Mouse (Mus musculus): Measurements from ENCODE around the gene Tex264. TPM values are rescaled to one million over a fixed set of nuclear protein-coding genes. Genes with fewer than 3 reads are reported as not detected.

The Tex264 gene
- polyA plus RNA-seq, 1 experiment from 2014 or later, result 34.9 TPM

GRCm38 (mm10) chr9:106712470-106712869 is 26.7 kb upstream of the Tex264 start:
- ATAC-seq (ENCODE audit: insufficient number of reproducible peaks, low FRiP score, low TSS enrichment, low read depth) (no peak), DNase-seq (ENCODE audit: low spot score) (no peak)
- Histone ChIP-seq H3K4me1 (ENCODE audit: control insufficient read depth, insufficient read depth, low read length) (no peaks in the 10 kb centered on the region), H3K36me3 (ENCODE audit: control insufficient read depth, insufficient read depth, low read length) (peaks cover 14% of the 10 kb centered on the region; the same call in 1 of the 2 replicates), H3K27me3 (ENCODE audit: control insufficient read depth, insufficient read depth, low read length) (no peaks in the 10 kb centered on the region), H3K27ac (replicated peaks; ENCODE audit: low read depth, low read length) (no peak overlapping the region), H3K9me3 (ENCODE audit: control insufficient read depth, low read length) (no peaks in the 10 kb centered on the region), H3K4me2 (ENCODE audit: low read depth, severe bottlenecking) (no peak overlapping the region), H3K9ac (ENCODE audit: low read length) (no peak overlapping the region), H3K4me3 (ENCODE audit: low read depth, low read length) (no peak overlapping the region)
- WGBS, result 97% methylated on average over 2 of the region's 2 CpGs

DNA sequence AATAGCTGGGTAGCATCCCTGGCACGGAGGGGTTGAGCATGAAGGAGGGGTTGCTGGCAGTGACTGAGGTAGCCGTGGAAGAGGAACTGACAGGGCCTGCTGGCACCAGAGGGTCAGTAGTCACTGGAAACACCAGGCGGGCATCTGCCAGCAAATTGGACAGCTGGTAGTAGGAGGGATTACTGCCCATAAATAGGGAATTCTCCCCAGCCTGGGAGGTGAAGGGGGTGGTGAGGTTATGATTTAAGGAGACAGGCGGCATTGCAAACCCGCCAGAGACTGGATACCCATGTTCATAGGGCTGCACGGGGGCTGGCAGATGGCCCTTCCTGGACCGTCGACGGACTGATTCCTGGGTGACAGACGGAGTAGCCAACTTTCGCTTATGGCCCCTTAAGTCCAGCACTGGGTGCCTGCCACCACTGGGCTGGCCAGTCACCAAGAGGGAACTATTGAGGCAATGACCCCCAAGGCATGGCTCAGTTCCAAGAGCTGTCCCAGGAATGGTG is 7.3 kb upstream of the Tex264 start:
- H3K27me3 ChIP-seq (ENCODE audit: control insufficient read depth, insufficient read depth, low read length), result no peaks in the 10 kb centered on the region
- no peaks in the 10 kb centered on the region for H3K9me3 ChIP-seq (ENCODE audit: control insufficient read depth, low read length)
- ATAC-seq (ENCODE audit: insufficient number of reproducible peaks, low FRiP score, low TSS enrichment, low read depth) (no peak), DNase-seq (ENCODE audit: low spot score) (no peak)
- no peak overlapping the region for H3K4me3 ChIP-seq (ENCODE audit: low read depth, low read length)
- H3K9ac ChIP-seq (ENCODE audit: low read length), result no peak overlapping the region
- H3K4me1 ChIP-seq (ENCODE audit: control insufficient read depth, insufficient read depth, low read length), result no peaks in the 10 kb centered on the region
- H3K27ac ChIP-seq (replicated peaks; ENCODE audit: low read depth, low read length), result no peak overlapping the region
- whole genome bisulfite sequencing, result 96% methylated on average over 11 of the region's 11 CpGs
- H3K4me2 ChIP-seq (ENCODE audit: low read depth, severe bottlenecking), result no peak overlapping the region
- peaks cover 9% of the 10 kb centered on the region for H3K36me3 ChIP-seq (ENCODE audit: control insufficient read depth, insufficient read depth, low read length)

DNA sequence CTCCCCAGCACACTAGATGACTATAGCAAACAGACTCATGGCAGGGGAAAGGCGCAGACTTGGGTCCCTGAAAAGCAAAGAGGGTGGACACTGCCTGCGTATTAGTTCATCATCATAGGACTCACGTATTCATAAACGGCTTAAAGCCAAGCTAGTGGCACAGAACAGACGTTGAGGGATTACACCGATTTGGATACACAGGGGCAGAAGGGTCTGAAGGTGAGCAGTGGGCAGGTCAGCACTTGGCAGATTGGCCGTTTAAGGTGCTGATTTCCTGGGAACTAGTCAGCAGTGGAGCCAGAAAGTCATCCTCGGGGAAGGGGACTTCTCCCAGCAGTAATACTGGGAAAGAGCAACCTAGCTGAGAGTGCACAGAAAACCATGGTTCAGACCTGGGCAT is 3.1 kb upstream of the Tex264 start:
- no peaks in the 10 kb centered on the region for H3K9me3 ChIP-seq (ENCODE audit: control insufficient read depth, low read length)
- H3K4me2 ChIP-seq (ENCODE audit: low read depth, severe bottlenecking), result no peak overlapping the region
- WGBS, result 81% methylated on average over 8 of the region's 8 CpGs
- H3K4me3 ChIP-seq (ENCODE audit: low read depth, low read length), result no peak overlapping the region
- no peaks in the 10 kb centered on the region for H3K27me3 ChIP-seq (ENCODE audit: control insufficient read depth, insufficient read depth, low read length)
- no peak overlapping the region for H3K9ac ChIP-seq (ENCODE audit: low read length)
- H3K4me1 ChIP-seq (ENCODE audit: control insufficient read depth, insufficient read depth, low read length), result peaks cover 9% of the 10 kb centered on the region
- H3K27ac ChIP-seq (replicated peaks; ENCODE audit: low read depth, low read length), result no peak overlapping the region
- peaks cover 7% of the 10 kb centered on the region for H3K36me3 ChIP-seq (ENCODE audit: control insufficient read depth, insufficient read depth, low read length)
- ATAC-seq (ENCODE audit: insufficient number of reproducible peaks, low FRiP score, low TSS enrichment, low read depth) (no peak), DNase-seq (ENCODE audit: low spot score) (no peak)

DNA sequence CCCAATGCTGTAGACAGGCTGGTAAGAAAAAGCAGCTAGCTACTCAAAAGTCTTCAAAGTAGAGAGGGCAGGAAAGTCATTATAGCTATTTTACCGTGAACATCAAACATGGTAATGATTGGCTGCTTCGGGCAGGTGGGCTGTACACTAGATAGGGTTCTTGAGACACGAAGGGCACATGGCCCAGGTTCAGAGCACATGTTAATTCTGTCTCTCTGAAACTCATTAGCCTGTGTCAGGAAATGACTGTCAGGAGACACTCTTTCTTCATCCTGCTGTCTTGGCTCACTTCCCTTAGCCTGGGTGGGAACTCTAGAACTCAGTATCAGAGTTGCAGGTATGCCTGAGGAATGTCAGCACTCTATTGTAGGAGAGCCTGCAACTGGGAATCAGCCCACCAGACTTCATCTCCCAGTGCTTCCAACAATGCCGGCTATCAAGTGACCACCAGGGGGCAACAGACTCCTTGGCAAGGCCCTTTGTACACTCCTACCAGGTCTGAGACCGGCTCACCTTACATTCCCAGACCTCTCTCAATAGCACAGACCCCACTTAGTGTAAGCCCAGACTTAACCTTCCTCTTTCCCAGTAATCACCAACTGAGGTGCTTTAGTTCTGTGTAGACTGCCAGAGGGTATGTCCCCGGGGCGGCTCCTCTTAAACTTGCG is 1.4 kb upstream of the Tex264 start:
- H3K9ac ChIP-seq (ENCODE audit: low read length), result no peak overlapping the region
- no peak overlapping the region for H3K4me3 ChIP-seq (ENCODE audit: low read depth, low read length)
- H3K4me1 ChIP-seq (ENCODE audit: control insufficient read depth, insufficient read depth, low read length), result peaks cover 9% of the 10 kb centered on the region
- no peaks in the 10 kb centered on the region for H3K27me3 ChIP-seq (ENCODE audit: control insufficient read depth, insufficient read depth, low read length)
- no peaks in the 10 kb centered on the region for H3K9me3 ChIP-seq (ENCODE audit: control insufficient read depth, low read length)
- peak; percentile 88 for DNase-seq (ENCODE audit: low spot score)
- 34% methylated on average over 8 of the region's 8 CpGs for WGBS
- H3K4me2 ChIP-seq (ENCODE audit: low read depth, severe bottlenecking), result peak overlapping the region; percentile 25; the same call in 1 of the 2 replicates
- no peaks in the 10 kb centered on the region for H3K36me3 ChIP-seq (ENCODE audit: control insufficient read depth, insufficient read depth, low read length)
- ATAC-seq (ENCODE audit: insufficient number of reproducible peaks, low FRiP score, low TSS enrichment, low read depth), result peak; percentile 68
- 0 out of 2 replicates have a peak overlapping the region, but pooled peaks have one; percentile 30 for H3K27ac ChIP-seq (replicated peaks; ENCODE audit: low read depth, low read length)

DNA sequence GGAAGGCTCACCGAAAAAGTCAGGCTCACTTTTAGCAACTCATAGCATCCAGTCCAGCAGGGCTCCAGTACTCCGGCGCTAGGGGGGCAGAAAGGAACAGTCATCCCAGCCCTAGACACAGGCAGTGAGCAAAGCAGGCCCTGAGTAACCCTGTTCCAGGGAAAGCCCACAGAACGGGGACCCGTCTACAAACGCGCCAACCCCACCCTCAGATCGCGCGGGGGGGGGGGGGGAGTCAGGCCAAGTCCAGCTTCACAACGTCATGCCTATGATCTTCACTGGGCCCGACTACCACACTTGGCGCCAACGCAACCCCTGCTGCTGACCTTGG is 844 bp downstream of the Tex264 start:
- Histone ChIP-seq H3K4me3 (ENCODE audit: low read depth, low read length) (peak overlapping the region; percentile 82), H3K4me2 (ENCODE audit: low read depth, severe bottlenecking) (peak overlapping the region; percentile 96), H3K9ac (ENCODE audit: low read length) (peak overlapping the region; percentile 81), H3K9me3 (ENCODE audit: control insufficient read depth, low read length) (no peaks in the 10 kb centered on the region), H3K36me3 (ENCODE audit: control insufficient read depth, insufficient read depth, low read length) (no peaks in the 10 kb centered on the region), H3K27ac (replicated peaks; ENCODE audit: low read depth, low read length) (no peak overlapping the region), H3K27me3 (ENCODE audit: control insufficient read depth, insufficient read depth, low read length) (no peaks in the 10 kb centered on the region), H3K4me1 (ENCODE audit: control insufficient read depth, insufficient read depth, low read length) (peaks cover 9% of the 10 kb centered on the region)
- DNase-seq (ENCODE audit: low spot score) (no peak), ATAC-seq (ENCODE audit: insufficient number of reproducible peaks, low FRiP score, low TSS enrichment, low read depth) (peak; percentile 32)
- WGBS, result 7% methylated on average over 7 of the region's 14 CpGs

DNA sequence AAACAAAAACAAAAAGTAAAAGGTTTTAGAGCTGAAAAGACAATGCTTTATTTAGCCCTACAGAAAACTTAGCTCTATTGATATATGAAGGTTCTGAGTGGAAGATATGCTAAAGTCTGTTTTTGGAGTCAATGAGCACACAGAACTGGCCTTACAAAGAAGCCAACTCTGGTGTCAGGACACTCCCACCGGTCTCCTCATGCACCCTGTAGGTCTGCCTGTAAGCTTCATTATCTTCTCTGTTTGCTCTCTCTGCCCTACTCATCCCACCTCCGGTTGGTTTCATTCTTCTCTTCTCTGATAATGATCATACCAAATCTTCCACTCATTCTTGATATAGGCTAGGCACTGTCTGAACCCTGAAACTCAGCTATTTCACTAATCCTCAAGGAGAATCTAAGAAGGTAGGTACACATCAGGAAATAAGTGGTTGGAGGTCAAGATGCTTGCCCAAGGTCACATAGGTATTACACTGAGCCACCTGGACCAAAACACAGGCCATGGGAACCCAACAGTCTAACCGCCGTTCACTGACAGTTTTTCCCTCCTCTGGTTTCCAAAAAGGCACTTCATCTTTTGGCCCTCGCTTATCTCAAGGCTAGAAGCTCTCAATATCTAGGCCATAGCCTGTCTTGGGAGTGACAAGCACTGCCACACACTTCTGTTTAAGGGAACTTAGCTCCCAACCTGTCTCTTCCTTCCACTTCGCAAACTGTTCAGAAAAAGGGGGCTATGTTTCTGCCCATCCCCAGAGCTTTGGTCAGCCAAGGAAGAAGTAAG is 1.4 kb downstream of the Tex264 start:
- 84% methylated on average over 6 of the region's 6 CpGs for WGBS

GRCm38 (mm10) chr9:106681026-106681425 is 4.7 kb downstream of the Tex264 start:
- no peak for DNase-seq (ENCODE audit: low spot score)
- H3K9me3 ChIP-seq (ENCODE audit: control insufficient read depth, low read length), result no peaks in the 10 kb centered on the region
- no peak overlapping the region for H3K9ac ChIP-seq (ENCODE audit: low read length)
- peaks cover 4% of the 10 kb centered on the region; the same call in 1 of the 2 replicates for H3K4me1 ChIP-seq (ENCODE audit: control insufficient read depth, insufficient read depth, low read length)
- no peaks in the 10 kb centered on the region for H3K36me3 ChIP-seq (ENCODE audit: control insufficient read depth, insufficient read depth, low read length)
- H3K4me3 ChIP-seq (ENCODE audit: low read depth, low read length), result no peak overlapping the region
- no peak overlapping the region for H3K4me2 ChIP-seq (ENCODE audit: low read depth, severe bottlenecking)
- WGBS, result 93% methylated on average over 9 of the region's 9 CpGs
- no peak for ATAC-seq (ENCODE audit: insufficient number of reproducible peaks, low FRiP score, low TSS enrichment, low read depth)
- H3K27me3 ChIP-seq (ENCODE audit: control insufficient read depth, insufficient read depth, low read length), result no peaks in the 10 kb centered on the region
- H3K27ac ChIP-seq (replicated peaks; ENCODE audit: low read depth, low read length), result no peak overlapping the region

More for the DNA sequence above, 1.4 kb downstream of the Tex264 start:
- Histone ChIP-seq H3K4me2 (ENCODE audit: low read depth, severe bottlenecking) (peak overlapping the region; percentile 96), H3K9ac (ENCODE audit: low read length) (peak overlapping the region; percentile 81), H3K27me3 (ENCODE audit: control insufficient read depth, insufficient read depth, low read length) (no peaks in the 10 kb centered on the region), H3K4me1 (ENCODE audit: control insufficient read depth, insufficient read depth, low read length) (peaks cover 9% of the 10 kb centered on the region), H3K36me3 (ENCODE audit: control insufficient read depth, insufficient read depth, low read length) (no peaks in the 10 kb centered on the region), H3K9me3 (ENCODE audit: control insufficient read depth, low read length) (no peaks in the 10 kb centered on the region), H3K4me3 (ENCODE audit: low read depth, low read length) (peak overlapping the region; percentile 82), H3K27ac (replicated peaks; ENCODE audit: low read depth, low read length) (no peak overlapping the region)
- no peak for DNase-seq (ENCODE audit: low spot score)
- ATAC-seq (ENCODE audit: insufficient number of reproducible peaks, low FRiP score, low TSS enrichment, low read depth), result no peak

GRCm38 (mm10) chr9:106678242-106678641 is 7.5 kb downstream of the Tex264 start:
- Histone ChIP-seq H3K27ac (replicated peaks; ENCODE audit: low read depth, low read length) (no peak overlapping the region), H3K4me1 (ENCODE audit: control insufficient read depth, insufficient read depth, low read length) (no peaks in the 10 kb centered on the region), H3K9me3 (ENCODE audit: control insufficient read depth, low read length) (no peaks in the 10 kb centered on the region), H3K4me3 (ENCODE audit: low read depth, low read length) (no peak overlapping the region), H3K36me3 (ENCODE audit: control insufficient read depth, insufficient read depth, low read length) (no peaks in the 10 kb centered on the region), H3K27me3 (ENCODE audit: control insufficient read depth, insufficient read depth, low read length) (no peaks in the 10 kb centered on the region), H3K9ac (ENCODE audit: low read length) (no peak overlapping the region), H3K4me2 (ENCODE audit: low read depth, severe bottlenecking) (no peak overlapping the region)
- DNase-seq (ENCODE audit: low spot score), result no peak
- no peak for ATAC-seq (ENCODE audit: insufficient number of reproducible peaks, low FRiP score, low TSS enrichment, low read depth)
- 82% methylated on average over 4 of the region's 4 CpGs for WGBS

Data from limb, embryonic 11.5 days (tissue).